Mouse (Mus musculus): ENCODE data around the gene Wdr78. TPM values are rescaled to one million over a fixed set of nuclear protein-coding genes. Genes with fewer than 3 reads are reported as not detected.

The Wdr78 gene
- polyA plus RNA-seq, 2 experiments = 0.33 to 0.61 TPM

DNA sequence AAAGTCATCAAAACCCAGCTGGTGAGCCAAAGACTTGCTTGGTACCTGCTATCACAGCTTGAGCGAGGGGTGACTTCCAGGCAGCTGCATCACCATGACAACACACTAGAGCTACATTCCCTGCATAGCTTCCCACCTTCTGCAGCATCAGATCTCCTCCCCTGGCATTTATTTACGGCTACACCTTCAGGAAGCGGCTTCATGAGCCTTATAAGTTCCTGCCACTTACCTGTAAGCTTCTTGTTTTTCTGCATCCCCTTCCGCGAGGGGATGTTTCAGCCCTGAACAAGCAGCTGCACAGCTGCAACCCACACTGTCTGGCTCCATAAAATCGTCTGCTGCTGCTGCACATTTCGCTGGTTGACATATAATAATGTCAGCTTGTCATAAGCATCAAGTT, 102.5 kb downstream of the Wdr78 start:
- TF ChIP-seq CTCF (IDR thresholded peaks at IDR 0.05; ENCODE audit: low read depth) (no peak), EP300 (IDR thresholded peaks at IDR 0.05; ENCODE audit: low read depth) (no peak)
- ATAC-seq (ENCODE audit: insufficient read depth) (no peak), DNase-seq (ENCODE audit: low read depth in 3 of 3, low spot score in 3 of 3) (no peak)

DNA sequence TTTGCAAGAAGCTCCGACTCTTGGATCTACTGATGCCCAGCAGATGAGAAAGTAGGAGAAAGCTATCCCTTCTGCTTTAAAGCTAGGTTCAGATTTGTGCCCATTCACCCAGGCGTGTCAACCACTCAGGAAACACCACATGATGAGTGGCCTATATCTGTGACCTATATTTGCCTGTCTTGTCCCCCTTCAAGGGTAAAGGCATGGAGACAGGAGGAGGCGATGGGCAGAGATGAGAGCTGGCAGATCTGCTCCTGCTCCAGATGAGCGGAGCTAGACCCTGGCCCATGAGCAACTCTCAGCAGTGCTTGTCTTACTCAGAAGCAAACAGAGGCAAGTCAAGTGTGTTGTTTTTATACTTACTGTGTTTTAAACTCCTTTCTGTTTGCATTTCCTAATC, 103.6 kb downstream of the Wdr78 start:
- no peak overlapping the region for H3K9ac ChIP-seq (replicated peaks)
- H3K27me3 ChIP-seq (ENCODE audit: control insufficient read depth, insufficient read depth, low read length) = no peaks in the 10 kb centered on the region
- peaks cover 0 to 5% of the 10 kb centered on the region in 2 experiments; a peak in 1 of 4 replicates for H3K4me1 ChIP-seq (replicated peaks; ENCODE audit: control insufficient read depth in 2 of 2, insufficient read depth in 2 of 2, low read length in 1 of 2)
- TF ChIP-seq EP300 (IDR thresholded peaks at IDR 0.05; ENCODE audit: low read depth) (no peak), CTCF (IDR thresholded peaks at IDR 0.05; ENCODE audit: low read depth) (no peak)
- no peak overlapping the region for H3K4me2 ChIP-seq (ENCODE audit: low read depth)
- H3K36me3 ChIP-seq (replicated peaks; ENCODE audit: control insufficient read depth, insufficient read depth, low read depth) = no peaks in the 10 kb centered on the region
- WGBS (ENCODE audit: insufficient replicate concordance) = 52% methylated on average over 4 of the region's 4 CpGs
- no peak overlapping the region for H3K27ac ChIP-seq
- ATAC-seq (ENCODE audit: insufficient read depth) (no peak), DNase-seq (ENCODE audit: low read depth in 3 of 3, low spot score in 3 of 3) (no peak)
- H3K4me3 ChIP-seq (ENCODE audit: insufficient read depth in 1 of 2, low read depth in 2 of 2, low read length in 2 of 2) = no peak overlapping the region
- H3K9me3 ChIP-seq (ENCODE audit: control insufficient read depth, low read length) = no peaks in the 10 kb centered on the region

More for the DNA sequence above, 102.5 kb downstream of the Wdr78 start:
- no peak overlapping the region for H3K9ac ChIP-seq (replicated peaks)
- no peak overlapping the region for H3K27ac ChIP-seq
- H3K27me3 ChIP-seq (ENCODE audit: control insufficient read depth, insufficient read depth, low read length) = no peaks in the 10 kb centered on the region
- H3K9me3 ChIP-seq (ENCODE audit: control insufficient read depth, low read length) = no peaks in the 10 kb centered on the region
- no peaks in the 10 kb centered on the region for H3K36me3 ChIP-seq (replicated peaks; ENCODE audit: control insufficient read depth, insufficient read depth, low read depth)
- H3K4me2 ChIP-seq (ENCODE audit: low read depth) = no peak overlapping the region
- H3K4me3 ChIP-seq (ENCODE audit: insufficient read depth in 1 of 2, low read depth in 2 of 2, low read length in 2 of 2) = no peak overlapping the region
- H3K4me1 ChIP-seq (replicated peaks; ENCODE audit: control insufficient read depth in 2 of 2, insufficient read depth in 2 of 2, low read length in 1 of 2) = peaks cover 0 to 5% of the 10 kb centered on the region in 2 experiments; a peak in 1 of 4 replicates
- 47% methylated on average over 7 of the region's 7 CpGs for WGBS (ENCODE audit: insufficient replicate concordance)

DNA sequence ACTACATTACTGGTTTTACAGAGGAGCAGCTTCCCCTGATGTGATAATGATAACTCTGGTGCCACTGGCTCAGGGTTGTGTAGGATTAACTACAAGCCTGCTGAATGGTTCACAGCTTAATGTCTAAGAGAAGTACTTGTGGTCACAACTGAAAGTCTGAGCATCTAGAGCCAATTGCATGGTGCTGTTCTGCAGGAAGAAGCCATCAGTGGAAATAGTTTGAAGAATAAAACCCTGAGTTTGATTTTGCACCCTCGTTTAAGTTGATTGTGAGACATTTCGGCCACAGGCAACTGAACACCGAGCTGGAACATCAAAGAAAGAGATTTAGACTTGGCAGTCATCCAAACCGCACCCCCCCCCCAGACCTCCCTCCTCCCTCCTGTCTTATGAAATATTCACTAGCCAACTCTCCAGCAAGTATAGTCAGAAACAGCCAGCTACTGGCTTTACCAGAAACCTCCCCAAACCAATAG, 107.4 kb downstream of the Wdr78 start:
- Histone ChIP-seq H3K9ac (replicated peaks) (no peak overlapping the region), H3K4me1 (replicated peaks; ENCODE audit: control insufficient read depth in 2 of 2, insufficient read depth in 2 of 2, low read length in 1 of 2) (peaks cover 0 to 5% of the 10 kb centered on the region in 2 experiments; a peak in 1 of 4 replicates), H3K36me3 (replicated peaks; ENCODE audit: control insufficient read depth, insufficient read depth, low read depth) (no peaks in the 10 kb centered on the region), H3K4me3 (ENCODE audit: insufficient read depth in 1 of 2, low read depth in 2 of 2, low read length in 2 of 2) (no peak overlapping the region), H3K27ac (no peak overlapping the region), H3K27me3 (ENCODE audit: control insufficient read depth, insufficient read depth, low read length) (no peaks in the 10 kb centered on the region), H3K4me2 (ENCODE audit: low read depth) (no peak overlapping the region), H3K9me3 (ENCODE audit: control insufficient read depth, low read length) (no peaks in the 10 kb centered on the region)
- DNase-seq (ENCODE audit: low read depth in 3 of 3, low spot score in 3 of 3) (no peak), ATAC-seq (ENCODE audit: insufficient read depth) (no peak)
- TF ChIP-seq EP300 (IDR thresholded peaks at IDR 0.05; ENCODE audit: low read depth) (no peak), CTCF (IDR thresholded peaks at IDR 0.05; ENCODE audit: low read depth) (no peak)
- WGBS (ENCODE audit: insufficient replicate concordance) = 40% methylated on average over 4 of the region's 4 CpGs

DNA sequence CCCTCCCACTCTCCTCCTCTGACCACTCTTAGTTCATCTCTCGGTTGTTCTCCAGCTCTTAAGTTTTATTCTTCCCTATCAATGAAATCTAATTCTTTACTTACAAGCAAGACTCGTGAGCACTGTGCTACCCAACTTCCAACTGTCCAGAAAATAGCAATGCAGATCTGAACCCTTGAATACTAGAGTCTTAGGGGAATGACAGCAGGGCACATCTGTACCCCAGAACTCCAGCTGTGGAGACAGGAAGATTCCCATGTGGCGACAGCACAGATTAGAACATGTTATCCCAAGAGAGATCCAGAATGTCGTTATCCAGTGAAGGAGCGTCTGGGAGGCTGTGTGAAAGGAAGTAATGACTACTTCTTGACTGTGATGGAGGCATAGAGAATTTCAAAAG, 108.1 kb downstream of the Wdr78 start:
- no peak overlapping the region for H3K4me2 ChIP-seq (ENCODE audit: low read depth)
- no peaks in the 10 kb centered on the region for H3K9me3 ChIP-seq (ENCODE audit: control insufficient read depth, low read length)
- WGBS (ENCODE audit: insufficient replicate concordance) = 66% methylated on average over 5 of the region's 5 CpGs
- no peaks in the 10 kb centered on the region for H3K27me3 ChIP-seq (ENCODE audit: control insufficient read depth, insufficient read depth, low read length)
- no peak overlapping the region for H3K4me3 ChIP-seq (ENCODE audit: insufficient read depth in 1 of 2, low read depth in 2 of 2, low read length in 2 of 2)
- ATAC-seq (ENCODE audit: insufficient read depth) (no peak), DNase-seq (ENCODE audit: low read depth in 3 of 3, low spot score in 3 of 3) (no peak)
- peaks cover 0 to 5% of the 10 kb centered on the region in 2 experiments; a peak in 1 of 4 replicates for H3K4me1 ChIP-seq (replicated peaks; ENCODE audit: control insufficient read depth in 2 of 2, insufficient read depth in 2 of 2, low read length in 1 of 2)
- no peak overlapping the region for H3K9ac ChIP-seq (replicated peaks)
- H3K27ac ChIP-seq = no peak overlapping the region
- H3K36me3 ChIP-seq (replicated peaks; ENCODE audit: control insufficient read depth, insufficient read depth, low read depth) = no peaks in the 10 kb centered on the region
- TF ChIP-seq CTCF (IDR thresholded peaks at IDR 0.05; ENCODE audit: low read depth) (no peak), EP300 (IDR thresholded peaks at IDR 0.05; ENCODE audit: low read depth) (no peak)

DNA sequence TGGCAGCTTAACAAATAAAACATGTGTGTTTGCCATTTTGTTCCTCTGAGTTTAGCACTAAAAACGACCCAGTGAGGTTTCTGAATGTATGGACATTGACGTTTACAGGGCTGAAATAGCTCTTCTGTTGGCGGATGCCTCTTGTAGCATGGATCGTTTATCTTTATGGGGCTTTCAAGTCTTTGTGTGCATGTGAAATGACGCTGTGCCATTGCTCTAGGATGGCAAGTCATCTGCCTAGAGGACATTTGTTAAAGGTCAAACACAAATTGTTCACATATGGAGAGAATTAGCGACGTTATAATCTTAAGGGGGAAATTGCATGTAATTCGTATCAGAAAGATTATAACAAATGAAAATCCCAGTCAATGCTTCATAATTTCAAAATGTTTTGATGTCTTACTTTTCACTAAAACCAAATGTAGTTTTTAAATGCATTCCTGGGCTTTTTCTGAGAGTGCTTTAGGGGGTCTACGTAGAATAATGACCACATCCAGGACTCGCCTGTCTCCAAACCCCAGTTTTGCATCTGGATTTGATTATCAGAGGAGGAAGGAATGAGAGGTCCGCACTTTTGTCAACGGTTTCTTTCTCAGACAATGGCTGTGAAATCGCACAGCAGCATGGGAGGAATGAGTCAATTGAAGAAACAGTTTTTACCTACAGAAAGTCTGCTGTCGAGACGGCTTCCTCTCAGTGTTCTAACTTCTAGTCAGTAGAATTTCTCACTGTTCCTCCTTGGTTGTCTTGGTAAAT, 109.0 kb downstream of the Wdr78 start:
- Histone ChIP-seq H3K4me2 (ENCODE audit: low read depth) (no peak overlapping the region), H3K9me3 (ENCODE audit: control insufficient read depth, low read length) (no peaks in the 10 kb centered on the region), H3K4me3 (ENCODE audit: insufficient read depth in 1 of 2, low read depth in 2 of 2, low read length in 2 of 2) (no peak overlapping the region), H3K9ac (replicated peaks) (no peak overlapping the region), H3K36me3 (replicated peaks; ENCODE audit: control insufficient read depth, insufficient read depth, low read depth) (no peaks in the 10 kb centered on the region), H3K27me3 (ENCODE audit: control insufficient read depth, insufficient read depth, low read length) (no peaks in the 10 kb centered on the region), H3K4me1 (replicated peaks; ENCODE audit: control insufficient read depth in 2 of 2, insufficient read depth in 2 of 2, low read length in 1 of 2) (peaks cover 0 to 5% of the 10 kb centered on the region in 2 experiments; a peak in 1 of 4 replicates), H3K27ac (no peak overlapping the region)
- TF ChIP-seq EP300 (IDR thresholded peaks at IDR 0.05; ENCODE audit: low read depth) (no peak), CTCF (IDR thresholded peaks at IDR 0.05; ENCODE audit: low read depth) (no peak)
- DNase-seq (ENCODE audit: low read depth in 3 of 3, low spot score in 3 of 3) = no peak
- no peak for ATAC-seq (ENCODE audit: insufficient read depth)
- 61% methylated on average over 15 of the region's 15 CpGs for WGBS (ENCODE audit: insufficient replicate concordance)

Measured in liver, embryonic 14.5 days (tissue).